Mouse (Mus musculus): ENCODE results near the gene Ppp3ca.

GRCm38 (mm10) chr3:136969796-136970195 lies 299.9 kb downstream of the Ppp3ca start:
- TF ChIP-seq CTCF (IDR thresholded peaks at IDR 0.05; ENCODE audit: low read depth), result no peak
- no peak for TF ChIP-seq EP300 (IDR thresholded peaks at IDR 0.05; ENCODE audit: low read depth)

All from liver, embryonic 14.5 days (tissue).